Mouse (Mus musculus) ovary, postnatal 10 days (tissue): ENCODE results near the gene Slc10a7.

Experiments
- DNase-seq: peaks from one replicate; pipeline ENCODE4 v3.0.0; 2022; ENCODE audit warnings: low spot score

Slc10a7 gene

GRCm38 (mm10) chr8:78549971-78550751 lies 41.0 kb downstream of the Slc10a7 start:
- no peak for DNase-seq

- DNase-seq, result no peak
Measured at GRCm38 (mm10) chr8:78550752-78551134, 41.6 kb downstream of the Slc10a7 start.

GRCm38 (mm10) chr8:78555817-78556216 lies 46.7 kb downstream of the Slc10a7 start:
- DNase-seq, result no peak

GRCm38 (mm10) chr8:78556773-78557434 lies 47.8 kb downstream of the Slc10a7 start:
- DNase-seq, result no peak

GRCm38 (mm10) chr8:78561620-78562019 lies 52.5 kb downstream of the Slc10a7 start:
- no peak for DNase-seq

GRCm38 (mm10) chr8:78563466-78564058 lies 54.4 kb downstream of the Slc10a7 start:
- DNase-seq, result no peak

GRCm38 (mm10) chr8:78564200-78564599 lies 55.1 kb downstream of the Slc10a7 start:
- no peak for DNase-seq

GRCm38 (mm10) chr8:78568196-78568595 lies 59.0 kb downstream of the Slc10a7 start:
- DNase-seq, result no peak

GRCm38 (mm10) chr8:78571528-78571927 lies 62.4 kb downstream of the Slc10a7 start:
- no peak for DNase-seq

GRCm38 (mm10) chr8:78574207-78574606 lies 65.1 kb downstream of the Slc10a7 start:
- DNase-seq, result no peak

- DNase-seq, result no peak
Measured at GRCm38 (mm10) chr8:78577569-78577968, 68.4 kb downstream of the Slc10a7 start.

GRCm38 (mm10) chr8:78578036-78578435 lies 68.9 kb downstream of the Slc10a7 start:
- no peak for DNase-seq

- no peak for DNase-seq
Measured at GRCm38 (mm10) chr8:78584011-78584776, 75.0 kb downstream of the Slc10a7 start.

- no peak for DNase-seq
Measured at GRCm38 (mm10) chr8:78584863-78585262, 75.7 kb downstream of the Slc10a7 start.

GRCm38 (mm10) chr8:78595481-78595908 lies 86.3 kb downstream of the Slc10a7 start:
- no peak for DNase-seq

GRCm38 (mm10) chr8:78598237-78598636 lies 89.1 kb downstream of the Slc10a7 start:
- DNase-seq, result no peak

GRCm38 (mm10) chr8:78603084-78603483 lies 93.9 kb downstream of the Slc10a7 start:
- no peak for DNase-seq

- no peak for DNase-seq
Measured at GRCm38 (mm10) chr8:78604426-78604825, 95.3 kb downstream of the Slc10a7 start.

GRCm38 (mm10) chr8:78609301-78609700 lies 100.2 kb downstream of the Slc10a7 start:
- DNase-seq, result no peak

- DNase-seq, result no peak
Measured at GRCm38 (mm10) chr8:78611019-78611418, 101.9 kb downstream of the Slc10a7 start.

- no peak for DNase-seq
Measured at GRCm38 (mm10) chr8:78622362-78622761, 113.2 kb downstream of the Slc10a7 start.

- no peak for DNase-seq
Measured at GRCm38 (mm10) chr8:78623972-78624371, 114.8 kb downstream of the Slc10a7 start.
